ENCODE assay signal across 10 mouse cellular contexts in genomic region chr6:51510094-51510493, GRCm38 (mm10). TPM values are rescaled to one million over a fixed set of nuclear protein-coding genes. Genes with fewer than 3 reads are reported as not detected.
DNase-seq lines count a peak whose midpoint lies in the region; ATAC-seq and TF ChIP-seq lines count a peak whose summit lies in the region.
"Had no signal": no experiment of that assay in that cellular context is flagged by ENCODE, and none has a peak within 500 bp of the region (broad histone marks: within the 10 kb centered on the region; RNA-seq: fewer than 3 reads in every experiment).

No protein-coding gene starts in this region.

- ATAC-seq in liver, embryonic 13.5 days (ENCODE audit: low read depth) = no peak
- ATAC-seq in hindbrain, embryonic 12.5 days (ENCODE audit: low FRiP score) = no peak

- no peak overlapping the region for H3K4me2 ChIP-seq in liver, embryonic 13.5 days
- no peak overlapping the region for H3K4me2 ChIP-seq in hindbrain, embryonic 12.5 days (replicated peaks)

- 16% methylated on average over 5 of the region's 5 CpGs for WGBS in liver, embryonic 13.5 days (ENCODE audit: insufficient replicate concordance)
- 33% methylated on average over 5 of the region's 5 CpGs for WGBS in hindbrain, embryonic 12.5 days

- no peak overlapping the region for H3K9ac ChIP-seq in liver, embryonic 13.5 days
- no peak overlapping the region for H3K9ac ChIP-seq in hindbrain, embryonic 12.5 days
- H3K9ac ChIP-seq: embryonic facial prominence, embryonic 13.5 days had no signal

- no peaks in the 10 kb centered on the region for H3K9me3 ChIP-seq in E14TG2a.4 (ENCODE audit: low read length)
- H3K9me3 ChIP-seq in liver, embryonic 13.5 days (replicated peaks) = no peaks in the 10 kb centered on the region
- no peaks in the 10 kb centered on the region for H3K9me3 ChIP-seq in hindbrain, embryonic 12.5 days (replicated peaks)
- H3K9me3 ChIP-seq: embryonic facial prominence, embryonic 13.5 days had no signal

- H3K36me3 ChIP-seq in E14TG2a.4 (ENCODE audit: insufficient read depth, low read length) = no peaks in the 10 kb centered on the region
- H3K36me3 ChIP-seq in liver, embryonic 13.5 days = no peaks in the 10 kb centered on the region
- no peaks in the 10 kb centered on the region for H3K36me3 ChIP-seq in hindbrain, embryonic 12.5 days
- H3K36me3 ChIP-seq: embryonic facial prominence, embryonic 13.5 days had no signal

- H3K27me3 ChIP-seq in E14TG2a.4 (ENCODE audit: insufficient read depth, low read length) = no peaks in the 10 kb centered on the region
- H3K27me3 ChIP-seq in liver, embryonic 13.5 days = no peaks in the 10 kb centered on the region
- H3K27me3 ChIP-seq in hindbrain, embryonic 12.5 days = no peaks in the 10 kb centered on the region
- H3K27me3 ChIP-seq: embryonic facial prominence, embryonic 13.5 days had no signal

- no peak overlapping the region for H3K27ac ChIP-seq in liver, embryonic 13.5 days
- no peak overlapping the region for H3K27ac ChIP-seq in hindbrain, embryonic 12.5 days
- H3K27ac ChIP-seq: embryonic facial prominence, embryonic 13.5 days; macrophage had no signal

- DNase-seq in layer of hippocampus, adult 11-12 months (ENCODE audit: low spot score) = peak; percentile 60
- DNase-seq in layer of hippocampus, postnatal 36 days = no peak
- DNase-seq in adrenal gland, postnatal 4 days (ENCODE audit: low spot score in 2 of 2) = peak; percentile 7 to 27
- DNase-seq in heart, adult 9 months (ENCODE audit: low spot score in 2 of 2) = peak; percentile 24 to 54
- DNase-seq in liver, embryonic 13.5 days = peak; percentile 16
- DNase-seq in spleen, postnatal 14 days (ENCODE audit: low spot score in 2 of 2) = peak; percentile 19 to 47

- peak; percentile 83 for TF ChIP-seq CTCF in E14TG2a.4 (conservative IDR thresholded peaks at IDR 0.05; ENCODE audit: low read length)

- H3K4me1 ChIP-seq in E14TG2a.4 (replicated peaks; ENCODE audit: low read depth, low read length) = peaks cover 85% of the 10 kb centered on the region
- H3K4me1 ChIP-seq in liver, embryonic 13.5 days (replicated peaks) = peaks cover 7% of the 10 kb centered on the region
- H3K4me1 ChIP-seq in hindbrain, embryonic 12.5 days = no peaks in the 10 kb centered on the region
- H3K4me1 ChIP-seq: embryonic facial prominence, embryonic 13.5 days had no signal

- H3K4me3 ChIP-seq in E14TG2a.4 (replicated peaks; ENCODE audit: low read length) = no peak overlapping the region
- no peak overlapping the region for H3K4me3 ChIP-seq in liver, embryonic 13.5 days (replicated peaks)
- no peak overlapping the region for H3K4me3 ChIP-seq in hindbrain, embryonic 12.5 days

RNA-seq across cellular contexts. Expression of gene Snx10, which starts 13.6 kb away (rescaled TPM):
- total RNA-seq in layer of hippocampus, postnatal 36 days (2021) = 100 to 1,000 TPM; 104 to 106 TPM
- 10 to 100 TPM; 14.5 TPM for total RNA-seq in adrenal gland, postnatal 4 days (2021)
- polyA plus RNA-seq in liver, embryonic 13.5 days (2015; fragmentation: Nextera tagmentation; extraction: Ambion mirVana) = 5.0 and 6.7 TPM in 2 replicates
- polyA plus RNA-seq in hindbrain, embryonic 12.5 days (2016; fragmentation: Nextera tagmentation; extraction: Ambion mirVana) = 39.7 and 43.1 TPM in 2 replicates

RNA-seq across cellular contexts. Expression of gene Cbx3, which starts 39.9 kb away (rescaled TPM):
- total RNA-seq in layer of hippocampus, postnatal 36 days (2021) = 100 to 1,000 TPM; 139 to 148 TPM
- 100 to 1,000 TPM; 172 to 178 TPM for total RNA-seq in adrenal gland, postnatal 4 days (2021)
- polyA plus RNA-seq in liver, embryonic 13.5 days (2015; fragmentation: Nextera tagmentation; extraction: Ambion mirVana) = 285 and 331 TPM in 2 replicates
- polyA plus RNA-seq in hindbrain, embryonic 12.5 days (2016; fragmentation: Nextera tagmentation; extraction: Ambion mirVana) = 559 and 584 TPM in 2 replicates

RNA-seq across cellular contexts. Expression of gene Hnrnpa2b1, which starts 40.4 kb away (rescaled TPM):
- 100 to 1,000 TPM; 518 to 547 TPM for total RNA-seq in layer of hippocampus, postnatal 36 days (2021)
- total RNA-seq in adrenal gland, postnatal 4 days (2021) = 100 to 1,000 TPM; 776 to 871 TPM
- 966 and 1,238 TPM in 2 replicates for polyA plus RNA-seq in liver, embryonic 13.5 days (2015; fragmentation: Nextera tagmentation; extraction: Ambion mirVana)
- polyA plus RNA-seq in hindbrain, embryonic 12.5 days (2016; fragmentation: Nextera tagmentation; extraction: Ambion mirVana) = 2,304 and 2,598 TPM in 2 replicates

Comparison
In these comparisons a context has a peak if more than half of its experiments do, and no peak if none do; other contexts are left out.
1. DNase-seq: peak in layer of hippocampus, adult 11-12 months (single experiment), adrenal gland, postnatal 4 days (2 of 2), heart, adult 9 months (2 of 2), liver, embryonic 13.5 days (single experiment) and spleen, postnatal 14 days (2 of 2); none in layer of hippocampus, postnatal 36 days (0 of 2).
2. RNA of gene Snx10, which starts 13.6 kb away (total RNA-seq): 104 to 106 TPM in layer of hippocampus, postnatal 36 days; 14.5 TPM in adrenal gland, postnatal 4 days; every median in the first group is over 4 times any median in the second.